Mouse (Mus musculus): ENCODE results near the gene Azi2.

DNA sequence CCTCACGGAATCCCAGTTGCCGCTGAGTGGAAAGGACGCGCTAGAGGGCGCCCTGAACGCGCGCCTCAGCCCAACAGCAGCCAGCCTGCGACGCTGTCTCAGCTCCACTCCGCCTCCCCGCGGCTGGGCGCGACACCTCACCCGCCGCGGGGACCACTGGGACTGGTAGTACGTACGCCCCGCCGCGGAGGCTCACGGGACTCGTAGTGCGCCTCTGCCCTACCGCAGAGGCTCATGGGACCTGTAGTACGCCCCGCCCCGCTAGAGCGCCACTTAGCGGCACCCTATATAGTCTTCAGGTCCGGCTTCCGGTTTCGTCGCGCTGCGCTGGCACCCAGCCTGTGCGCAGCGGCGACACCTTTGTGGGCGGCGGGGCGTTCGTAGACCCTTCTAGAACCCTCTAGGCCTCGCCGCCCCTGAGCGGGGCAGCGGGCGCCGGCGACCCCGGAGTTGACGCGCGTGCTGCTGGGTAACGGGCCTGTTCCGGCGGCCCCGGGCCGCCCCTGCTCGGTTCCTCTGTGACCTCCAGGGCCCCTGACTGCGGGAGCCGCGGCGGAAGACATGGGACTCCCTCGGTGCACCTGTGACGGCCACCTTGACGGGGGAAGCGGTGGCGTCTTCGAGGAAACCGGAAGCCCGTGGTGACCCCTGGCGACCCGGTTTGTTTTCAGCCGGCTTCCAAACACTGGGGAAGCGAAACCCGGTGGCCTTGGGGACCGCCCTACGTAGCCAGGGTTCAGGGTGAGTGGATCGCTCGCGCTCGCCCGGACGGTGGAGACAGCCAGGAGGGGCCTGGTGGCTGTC, at the start of gene Azi2:
- TF ChIP-seq CTCF (IDR thresholded peaks at IDR 0.05; ENCODE audit: insufficient read depth, low read length) = peak; percentile 57
- TF ChIP-seq POLR2A (IDR thresholded peaks at IDR 0.05; ENCODE audit: borderline replicate concordance, extremely low read depth, low read depth, low read length) = peak; percentile 70

Measured in lung, adult 2 months (tissue).